Mouse (Mus musculus) neural tube, embryonic 12.5 days (tissue): ENCODE data around the gene Yipf4. TPM values are rescaled to one million over a fixed set of nuclear protein-coding genes. Genes with fewer than 3 reads are reported as not detected.

Experiments used
- ATAC-seq: fragments of 200-750 bp; cut with Nextera tagmentation; 2 replicates; pipeline ENCODE4 v1.8.0; 2017; ENCODE audit warnings: low read depth, mild to moderate bottlenecking, moderate TSS enrichment, moderate library complexity; ENCODE audit not compliant: low FRiP score
- H3K27ac ChIP-seq: fragments of 300-500 bp; sonication (generic); 2 replicates; pipeline ENCODE4 v1.5.1; 2016
- H3K27me3 ChIP-seq: fragments of 300-500 bp; sonication (generic); replicated peaks from 2 replicates; pipeline ENCODE4 v1.6.1; 2016; ENCODE audit warnings: mild to moderate bottlenecking
- H3K36me3 ChIP-seq: fragments of 300-500 bp; sonication (generic); 2 replicates; pipeline ENCODE4 v1.6.1; 2016; ENCODE audit warnings: mild to moderate bottlenecking
- H3K4me1 ChIP-seq: fragments of 300-500 bp; sonication (generic); 2 replicates; pipeline ENCODE4 v1.6.1; 2016
- H3K4me2 ChIP-seq: fragments of 300-500 bp; sonication (generic); replicated peaks from 2 replicates; pipeline ENCODE4 v1.6.1; 2016; ENCODE audit warnings: mild to moderate bottlenecking
- H3K4me3 ChIP-seq: fragments of 300-500 bp; sonication (generic); 2 replicates; pipeline ENCODE4 v1.5.1; 2016
- H3K9ac ChIP-seq: fragments of 300-500 bp; sonication (generic); 2 replicates; pipeline ENCODE4 v1.6.1; 2016; ENCODE audit warnings: mild to moderate bottlenecking
- H3K9me3 ChIP-seq: fragments of 300-500 bp; sonication (generic); 2 replicates; pipeline ENCODE4 v1.6.1; 2016; ENCODE audit warnings: mild to moderate bottlenecking
- WGBS: fragments of 180-500 bp; shearing (Covaris S2); methylation state at CpG from one replicate; pipeline ENCODE4 v1.1.7; 2016; 5-methylcytosine and 5-hydroxymethylcytosine counted together
- polyA plus RNA-seq: library from polyadenylated mRNA; unstranded; fragments of >200 nt; fragmentation: Nextera tagmentation; extraction: Ambion mirVana; gene quantifications from 2 replicates; pipeline ENCODE4 v1.2.1, GENCODE M21; 2016

Gene Yipf4
- polyA plus RNA-seq, 1 experiment from 2014 or later = 58.0 TPM

GRCm38 (mm10) chr17:74480361-74481069, 8.8 kb upstream of the Yipf4 start:
- Histone ChIP-seq H3K27me3 (no peaks in the 10 kb centered on the region), H3K27ac (no peak overlapping the region), H3K36me3 (no peaks in the 10 kb centered on the region), H3K4me3 (no peak overlapping the region), H3K9ac (no peak overlapping the region), H3K9me3 (no peaks in the 10 kb centered on the region), H3K4me1 (no peaks in the 10 kb centered on the region), H3K4me2 (no peak overlapping the region)
- no peak for ATAC-seq
- 89% methylated on average over 14 of the region's 14 CpGs for WGBS

- peak overlapping the region; percentile 67 for H3K4me2 ChIP-seq
- no peaks in the 10 kb centered on the region for H3K27me3 ChIP-seq
- no peak overlapping the region for H3K27ac ChIP-seq
- H3K36me3 ChIP-seq = peaks cover 22% of the 10 kb centered on the region
- peak overlapping the region; percentile 100 for H3K4me3 ChIP-seq
- ATAC-seq = no peak
- no peaks in the 10 kb centered on the region for H3K9me3 ChIP-seq
- 2% methylated on average over 12 of the region's 12 CpGs for whole genome bisulfite sequencing
- H3K4me1 ChIP-seq = no peaks in the 10 kb centered on the region
- peak overlapping the region; percentile 96 for H3K9ac ChIP-seq
Observed at GRCm38 (mm10) chr17:74489901-74490220, 568 bp downstream of the Yipf4 start.

- H3K27ac ChIP-seq = no peak overlapping the region
- H3K4me2 ChIP-seq = no peak overlapping the region
- ATAC-seq = no peak
- WGBS = 93% methylated on average over 3 of the region's 3 CpGs
- no peak overlapping the region for H3K9ac ChIP-seq
- no peaks in the 10 kb centered on the region for H3K9me3 ChIP-seq
- no peaks in the 10 kb centered on the region for H3K4me1 ChIP-seq
- peaks cover 33% of the 10 kb centered on the region for H3K36me3 ChIP-seq
- no peaks in the 10 kb centered on the region for H3K27me3 ChIP-seq
- no peak overlapping the region for H3K4me3 ChIP-seq
Observed at GRCm38 (mm10) chr17:74491565-74491964, 2.3 kb downstream of the Yipf4 start.

- Histone ChIP-seq H3K4me2 (no peak overlapping the region), H3K4me1 (no peaks in the 10 kb centered on the region), H3K4me3 (no peak overlapping the region), H3K27ac (no peak overlapping the region), H3K9me3 (no peaks in the 10 kb centered on the region), H3K36me3 (peaks cover 41% of the 10 kb centered on the region), H3K9ac (no peak overlapping the region), H3K27me3 (no peaks in the 10 kb centered on the region)
- WGBS = 93% methylated on average over 4 of the region's 4 CpGs
- ATAC-seq = no peak
Observed at GRCm38 (mm10) chr17:74500204-74500603, 10.9 kb downstream of the Yipf4 start.

- Histone ChIP-seq H3K4me1 (no peaks in the 10 kb centered on the region), H3K4me3 (no peak overlapping the region), H3K4me2 (no peak overlapping the region), H3K27me3 (no peaks in the 10 kb centered on the region), H3K9ac (no peak overlapping the region), H3K27ac (no peak overlapping the region), H3K9me3 (no peaks in the 10 kb centered on the region), H3K36me3 (peaks cover 34% of the 10 kb centered on the region)
- no peak for ATAC-seq
Observed at GRCm38 (mm10) chr17:74501085-74501484, 11.8 kb downstream of the Yipf4 start.

GRCm38 (mm10) chr17:74507934-74508333, 18.6 kb downstream of the Yipf4 start:
- H3K27ac ChIP-seq = no peak overlapping the region
- no peak overlapping the region for H3K4me2 ChIP-seq
- no peak for ATAC-seq
- H3K4me3 ChIP-seq = no peak overlapping the region
- H3K36me3 ChIP-seq = no peaks in the 10 kb centered on the region
- no peaks in the 10 kb centered on the region for H3K4me1 ChIP-seq
- no peaks in the 10 kb centered on the region for H3K27me3 ChIP-seq
- WGBS = 92% methylated on average over 2 of the region's 2 CpGs
- H3K9me3 ChIP-seq = no peaks in the 10 kb centered on the region
- H3K9ac ChIP-seq = no peak overlapping the region

- no peak for ATAC-seq
- Histone ChIP-seq H3K27me3 (no peaks in the 10 kb centered on the region), H3K9me3 (no peaks in the 10 kb centered on the region), H3K4me1 (no peaks in the 10 kb centered on the region), H3K27ac (no peak overlapping the region), H3K4me2 (no peak overlapping the region), H3K4me3 (no peak overlapping the region), H3K9ac (no peak overlapping the region), H3K36me3 (no peaks in the 10 kb centered on the region)
- WGBS = 90% methylated on average over 3 of the region's 3 CpGs
Observed at GRCm38 (mm10) chr17:74508600-74508999, 19.3 kb downstream of the Yipf4 start.

GRCm38 (mm10) chr17:74512308-74512707, 23.0 kb downstream of the Yipf4 start:
- H3K4me3 ChIP-seq = no peak overlapping the region
- H3K4me2 ChIP-seq = no peak overlapping the region
- no peak overlapping the region for H3K27ac ChIP-seq
- no peak for ATAC-seq
- H3K9me3 ChIP-seq = no peaks in the 10 kb centered on the region
- H3K36me3 ChIP-seq = no peaks in the 10 kb centered on the region
- H3K4me1 ChIP-seq = no peaks in the 10 kb centered on the region
- H3K9ac ChIP-seq = no peak overlapping the region
- WGBS = 86% methylated on average over 2 of the region's 2 CpGs
- H3K27me3 ChIP-seq = no peaks in the 10 kb centered on the region

GRCm38 (mm10) chr17:74522797-74523723, 33.8 kb downstream of the Yipf4 start:
- Histone ChIP-seq H3K36me3 (no peaks in the 10 kb centered on the region), H3K4me2 (no peak overlapping the region), H3K4me1 (peaks cover 9% of the 10 kb centered on the region), H3K27ac (no peak overlapping the region), H3K27me3 (no peaks in the 10 kb centered on the region), H3K9ac (no peak overlapping the region), H3K4me3 (no peak overlapping the region), H3K9me3 (no peaks in the 10 kb centered on the region)
- no peak for ATAC-seq
- WGBS = 84% methylated on average over 8 of the region's 8 CpGs

- Histone ChIP-seq H3K9me3 (no peaks in the 10 kb centered on the region), H3K36me3 (no peaks in the 10 kb centered on the region), H3K27ac (no peak overlapping the region), H3K4me1 (peaks cover 21% of the 10 kb centered on the region), H3K4me2 (no peak overlapping the region), H3K9ac (no peak overlapping the region), H3K4me3 (no peak overlapping the region), H3K27me3 (no peaks in the 10 kb centered on the region)
- no peak for ATAC-seq
- WGBS = 93% methylated on average over 2 of the region's 2 CpGs
Observed at GRCm38 (mm10) chr17:74526117-74526516, 36.8 kb downstream of the Yipf4 start.

- WGBS = 87% methylated on average over 9 of the region's 9 CpGs
- peak overlapping the region; percentile 88; the same call in 1 of the 2 replicates for H3K27ac ChIP-seq
Observed at GRCm38 (mm10) chr17:74526806-74527653, 37.7 kb downstream of the Yipf4 start.

More at GRCm38 (mm10) chr17:74526806-74527653, 37.7 kb downstream of the Yipf4 start:
- H3K36me3 ChIP-seq = no peaks in the 10 kb centered on the region
- peaks cover 21% of the 10 kb centered on the region for H3K4me1 ChIP-seq
- peak overlapping the region; percentile 96 for H3K4me3 ChIP-seq
- peak overlapping the region; percentile 72 for H3K4me2 ChIP-seq
- no peak for ATAC-seq
- H3K9ac ChIP-seq = peak overlapping the region; percentile 61
- H3K9me3 ChIP-seq = no peaks in the 10 kb centered on the region
- no peaks in the 10 kb centered on the region for H3K27me3 ChIP-seq
